Mouse (Mus musculus): ENCODE measurements around the gene Wbp4. TPM values are rescaled to one million over a fixed set of nuclear protein-coding genes. Genes with fewer than 3 reads are reported as not detected.
"Not testable (repeated sequence)": the region's sequence is repeated elsewhere in the genome, so short reads cannot be mapped to it uniquely, and the experiment has no call there.

Gene Wbp4
- polyA plus RNA-seq (2011; ENCODE audit: insufficient read length, low read depth, missing spikeins), result 43.9 and 54.1 TPM in 2 replicates

DNA sequence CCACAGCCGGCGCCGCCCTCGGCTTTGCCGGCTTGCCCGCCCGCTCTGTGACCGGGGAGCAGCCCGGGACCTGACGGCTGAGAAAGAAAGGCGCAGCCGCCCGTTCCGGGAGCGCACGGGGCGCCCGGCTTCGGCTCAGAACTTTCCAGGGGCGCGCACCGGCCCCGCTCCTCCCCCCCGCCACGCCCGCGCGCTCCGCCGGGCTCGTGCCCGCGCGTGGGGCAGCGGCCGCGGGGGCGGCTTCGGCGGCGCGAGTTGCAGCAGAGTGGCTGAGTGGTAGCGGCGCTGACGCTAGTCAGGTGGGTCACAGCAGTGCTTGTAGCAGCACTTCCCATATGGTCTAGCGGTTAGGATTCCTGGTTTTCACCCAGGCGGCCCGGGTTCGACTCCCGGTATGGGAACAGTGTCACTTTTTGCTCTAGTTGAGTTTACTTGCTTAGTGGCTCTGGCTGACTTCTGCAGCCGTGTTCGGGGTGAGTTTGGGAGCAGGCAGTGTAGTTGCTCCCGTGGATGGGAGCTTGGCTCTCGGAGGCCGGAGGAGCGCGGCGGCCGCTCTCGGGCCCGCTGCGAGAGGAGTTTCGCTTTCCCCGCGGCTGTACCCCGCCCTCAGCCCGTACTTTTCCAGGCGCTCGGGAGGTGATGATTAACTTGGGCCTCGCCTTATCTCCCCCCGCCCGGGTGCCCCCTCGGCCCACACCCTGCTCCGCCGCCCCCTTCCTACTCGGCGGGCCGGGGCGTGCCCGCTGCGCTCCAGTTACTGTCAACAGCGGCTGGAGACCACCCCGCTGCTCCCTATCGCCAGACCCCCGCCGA is at the start of gene Wbp4:
TSS of gene Wbp4 (minus strand) at position 182 of the 813 bp plus-strand sequence.
- TF ChIP-seq CTCF (IDR thresholded peaks at IDR 0.05; ENCODE audit: borderline replicate concordance, insufficient read depth, low read length) (no peak), POLR2A (IDR thresholded peaks at IDR 0.05; ENCODE audit: low read depth, low read length) (peak; percentile 91; the same call in 1 of the 2 replicates)
- H3K27ac ChIP-seq (ENCODE audit: insufficient read depth, low read length), result peak within 1 kb of the TSS; percentile 96
- peak within 1 kb of the TSS; percentile 60 for H3K4me3 ChIP-seq (ENCODE audit: insufficient read depth, low read length)
- peaks cover 8% of the 10 kb centered on the region; the same call in 1 of the 2 replicates for H3K4me1 ChIP-seq (ENCODE audit: control insufficient read depth, insufficient read depth, low read length)

- no peak overlapping the region for H3K4me3 ChIP-seq (ENCODE audit: insufficient read depth, low read length)
- H3K4me1 ChIP-seq (ENCODE audit: control insufficient read depth, insufficient read depth, low read length), result peaks cover 4% of the 10 kb centered on the region
- H3K27ac ChIP-seq (ENCODE audit: insufficient read depth, low read length), result no peak overlapping the region
- TF ChIP-seq CTCF (IDR thresholded peaks at IDR 0.05; ENCODE audit: borderline replicate concordance, insufficient read depth, low read length) (no peak), POLR2A (IDR thresholded peaks at IDR 0.05; ENCODE audit: low read depth, low read length) (no peak)
Measured at GRCm38 (mm10) chr14:79530761-79531160, 49.4 kb upstream of the Wbp4 start.

- TF ChIP-seq CTCF (IDR thresholded peaks at IDR 0.05; ENCODE audit: borderline replicate concordance, insufficient read depth, low read length) (no peak), POLR2A (IDR thresholded peaks at IDR 0.05; ENCODE audit: low read depth, low read length) (no peak)
- Histone ChIP-seq H3K4me3 (ENCODE audit: insufficient read depth, low read length) (no peak overlapping the region), H3K4me1 (ENCODE audit: control insufficient read depth, insufficient read depth, low read length) (peaks cover 4% of the 10 kb centered on the region; the same call in 1 of the 2 replicates), H3K27ac (ENCODE audit: insufficient read depth, low read length) (no peak overlapping the region)
Measured at GRCm38 (mm10) chr14:79529581-79530554, 48.5 kb upstream of the Wbp4 start.

- no peak overlapping the region for H3K27ac ChIP-seq (ENCODE audit: insufficient read depth, low read length)
- TF ChIP-seq CTCF (IDR thresholded peaks at IDR 0.05; ENCODE audit: borderline replicate concordance, insufficient read depth, low read length) (no peak), POLR2A (IDR thresholded peaks at IDR 0.05; ENCODE audit: low read depth, low read length) (no peak)
Measured at GRCm38 (mm10) chr14:79527704-79528103, 46.4 kb upstream of the Wbp4 start.

GRCm38 (mm10) chr14:79526106-79526505 is 44.8 kb upstream of the Wbp4 start:
- H3K27ac ChIP-seq (ENCODE audit: insufficient read depth, low read length); H3K4me3 ChIP-seq (ENCODE audit: insufficient read depth, low read length); H3K4me1 ChIP-seq (ENCODE audit: control insufficient read depth, insufficient read depth, low read length): not testable (repeated sequence)

More at GRCm38 (mm10) chr14:79527704-79528103, 46.4 kb upstream of the Wbp4 start:
- H3K4me3 ChIP-seq (ENCODE audit: insufficient read depth, low read length), result no peak overlapping the region
- no peaks in the 10 kb centered on the region for H3K4me1 ChIP-seq (ENCODE audit: control insufficient read depth, insufficient read depth, low read length)

DNA sequence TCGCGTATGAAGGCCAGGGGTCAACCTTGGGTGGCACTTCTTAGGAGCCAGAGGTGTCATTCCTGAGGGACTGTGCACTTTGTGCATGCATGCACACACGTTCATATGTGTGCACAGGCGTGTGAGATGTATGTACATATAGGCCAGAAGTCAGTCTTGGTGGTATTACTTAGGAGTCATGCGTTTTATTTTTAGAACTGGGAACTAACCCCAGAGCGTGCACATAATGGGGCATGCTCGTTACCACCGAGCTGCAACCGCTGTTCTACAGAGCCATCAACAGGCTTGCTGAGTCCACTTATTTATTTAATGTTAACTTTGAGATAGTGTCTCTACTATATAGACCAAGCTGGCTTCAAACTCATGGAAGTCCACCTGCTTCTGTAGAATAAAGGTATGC is 41.1 kb upstream of the Wbp4 start:
- no peak overlapping the region for H3K27ac ChIP-seq (ENCODE audit: insufficient read depth, low read length)
- H3K4me3 ChIP-seq (ENCODE audit: insufficient read depth, low read length), result no peak overlapping the region
- TF ChIP-seq POLR2A (IDR thresholded peaks at IDR 0.05; ENCODE audit: low read depth, low read length), result no peak
- no peak for TF ChIP-seq CTCF (IDR thresholded peaks at IDR 0.05; ENCODE audit: borderline replicate concordance, insufficient read depth, low read length)

GRCm38 (mm10) chr14:79521471-79522117 is 40.3 kb upstream of the Wbp4 start:
- Histone ChIP-seq H3K4me3 (ENCODE audit: insufficient read depth, low read length) (no peak overlapping the region), H3K27ac (ENCODE audit: insufficient read depth, low read length) (0 out of 2 replicates have a peak overlapping the region, but pooled peaks have one; percentile 22), H3K4me1 (ENCODE audit: control insufficient read depth, insufficient read depth, low read length) (peaks cover 2% of the 10 kb centered on the region)
- no peak for TF ChIP-seq CTCF (IDR thresholded peaks at IDR 0.05; ENCODE audit: borderline replicate concordance, insufficient read depth, low read length)
- TF ChIP-seq POLR2A (IDR thresholded peaks at IDR 0.05; ENCODE audit: low read depth, low read length), result no peak

More for the DNA sequence above, 41.1 kb upstream of the Wbp4 start:
- H3K4me1 ChIP-seq (ENCODE audit: control insufficient read depth, insufficient read depth, low read length), result peaks cover 2% of the 10 kb centered on the region

DNA sequence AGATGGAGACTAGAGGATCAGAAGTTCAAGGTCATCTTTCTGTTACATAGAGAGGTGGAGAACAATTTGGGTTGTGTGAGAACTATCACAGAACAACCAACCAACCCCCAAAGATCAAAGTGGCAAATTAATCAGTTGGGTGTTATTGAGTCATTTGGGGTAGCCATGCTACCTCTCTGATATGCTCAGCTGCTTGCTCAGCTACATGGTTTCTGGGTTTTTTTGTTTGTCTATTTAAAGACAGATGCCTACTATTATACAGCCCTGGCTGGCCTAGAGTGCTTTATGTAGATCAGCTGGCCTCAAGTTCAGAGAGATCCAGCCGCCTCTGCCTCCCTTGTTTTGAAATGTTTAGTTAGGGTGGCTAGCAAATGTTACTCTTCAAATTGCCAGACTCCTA is 39.7 kb upstream of the Wbp4 start:
- Histone ChIP-seq H3K4me1 (ENCODE audit: control insufficient read depth, insufficient read depth, low read length) (peaks cover 4% of the 10 kb centered on the region), H3K4me3 (ENCODE audit: insufficient read depth, low read length) (no peak overlapping the region), H3K27ac (ENCODE audit: insufficient read depth, low read length) (0 out of 2 replicates have a peak overlapping the region, but pooled peaks have one; percentile 22)
- TF ChIP-seq CTCF (IDR thresholded peaks at IDR 0.05; ENCODE audit: borderline replicate concordance, insufficient read depth, low read length) (no peak), POLR2A (IDR thresholded peaks at IDR 0.05; ENCODE audit: low read depth, low read length) (no peak)

DNA sequence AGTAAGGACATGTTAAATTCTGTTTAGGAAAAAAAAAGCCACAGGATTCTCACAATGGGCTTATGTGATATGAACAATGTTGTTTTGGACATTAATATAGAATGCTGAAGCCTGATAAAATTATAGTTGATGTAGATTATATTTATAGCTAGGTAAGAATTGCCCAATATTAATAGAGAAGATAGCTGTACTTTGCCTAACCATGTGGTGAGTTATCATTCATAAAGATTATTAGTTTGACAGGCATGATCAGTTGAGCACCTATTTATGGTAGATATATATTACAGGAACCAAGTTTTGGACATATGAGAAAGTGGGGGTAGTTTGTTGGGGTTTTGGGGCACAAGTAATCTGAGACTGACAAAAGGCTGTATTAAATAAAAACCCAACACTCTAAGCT is 39.3 kb upstream of the Wbp4 start:
- H3K4me3 ChIP-seq (ENCODE audit: insufficient read depth, low read length), result no peak overlapping the region
- no peak overlapping the region for H3K27ac ChIP-seq (ENCODE audit: insufficient read depth, low read length)
- peaks cover 5% of the 10 kb centered on the region for H3K4me1 ChIP-seq (ENCODE audit: control insufficient read depth, insufficient read depth, low read length)
- TF ChIP-seq POLR2A (IDR thresholded peaks at IDR 0.05; ENCODE audit: low read depth, low read length) (no peak), CTCF (IDR thresholded peaks at IDR 0.05; ENCODE audit: borderline replicate concordance, insufficient read depth, low read length) (no peak)
